Mouse (Mus musculus): Measurements from ENCODE around the gene Atf1. TPM values are rescaled to one million over a fixed set of nuclear protein-coding genes. Genes with fewer than 3 reads are reported as not detected.
"Not testable (repeated sequence)": the region's sequence is repeated elsewhere in the genome, so short reads cannot be mapped to it uniquely, and the experiment has no call there.

Gene Atf1
- polyA plus RNA-seq, 1 experiment, result not detected

DNA sequence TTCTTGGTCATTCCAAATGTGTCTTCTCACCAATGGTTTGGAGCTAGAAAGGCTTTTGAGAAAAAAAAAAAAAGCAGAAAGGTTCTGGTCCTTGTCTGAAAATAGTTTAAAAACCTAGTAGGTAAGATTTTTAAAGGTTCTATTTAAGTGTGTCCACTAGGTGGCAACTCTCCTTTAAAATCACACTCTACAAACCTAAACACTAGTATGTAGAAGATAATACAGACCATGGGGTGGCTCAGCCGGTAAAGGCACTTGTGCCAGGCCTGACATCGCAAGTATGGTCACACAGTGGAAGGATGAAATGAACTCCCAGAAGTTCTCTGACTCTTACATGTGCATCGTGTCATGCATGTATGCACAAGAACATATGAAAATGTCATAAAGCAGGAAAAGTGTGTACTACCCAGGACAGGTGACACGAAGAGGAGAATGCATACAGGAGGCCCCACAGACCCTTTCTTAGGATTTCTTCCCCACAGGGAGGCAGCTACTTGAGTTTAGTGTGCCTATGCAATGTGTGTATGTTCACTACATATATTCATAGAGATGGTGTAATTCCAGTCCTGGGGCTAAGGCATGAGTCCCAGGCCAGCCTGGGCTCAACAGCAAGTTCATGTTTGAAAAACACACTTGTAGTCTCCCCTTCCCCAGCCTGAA, 35.8 kb downstream of the Atf1 start:
- H3K4me3 ChIP-seq (ENCODE audit: insufficient read depth, low read depth, low read length), result no peak overlapping the region
- H3K4me1 ChIP-seq (ENCODE audit: control insufficient read depth, insufficient read depth, low read length), result no peaks in the 10 kb centered on the region
- 19% methylated on average over 4 of the region's 4 CpGs for WGBS
- H3K27ac ChIP-seq (ENCODE audit: insufficient read depth, low read depth, low read length), result no peak overlapping the region
- no peak for TF ChIP-seq CTCF (IDR thresholded peaks at IDR 0.05; ENCODE audit: insufficient read depth, low read depth, low read length)
- no peak for TF ChIP-seq POLR2A (IDR thresholded peaks at IDR 0.05; ENCODE audit: insufficient read depth, low read depth, low read length)

DNA sequence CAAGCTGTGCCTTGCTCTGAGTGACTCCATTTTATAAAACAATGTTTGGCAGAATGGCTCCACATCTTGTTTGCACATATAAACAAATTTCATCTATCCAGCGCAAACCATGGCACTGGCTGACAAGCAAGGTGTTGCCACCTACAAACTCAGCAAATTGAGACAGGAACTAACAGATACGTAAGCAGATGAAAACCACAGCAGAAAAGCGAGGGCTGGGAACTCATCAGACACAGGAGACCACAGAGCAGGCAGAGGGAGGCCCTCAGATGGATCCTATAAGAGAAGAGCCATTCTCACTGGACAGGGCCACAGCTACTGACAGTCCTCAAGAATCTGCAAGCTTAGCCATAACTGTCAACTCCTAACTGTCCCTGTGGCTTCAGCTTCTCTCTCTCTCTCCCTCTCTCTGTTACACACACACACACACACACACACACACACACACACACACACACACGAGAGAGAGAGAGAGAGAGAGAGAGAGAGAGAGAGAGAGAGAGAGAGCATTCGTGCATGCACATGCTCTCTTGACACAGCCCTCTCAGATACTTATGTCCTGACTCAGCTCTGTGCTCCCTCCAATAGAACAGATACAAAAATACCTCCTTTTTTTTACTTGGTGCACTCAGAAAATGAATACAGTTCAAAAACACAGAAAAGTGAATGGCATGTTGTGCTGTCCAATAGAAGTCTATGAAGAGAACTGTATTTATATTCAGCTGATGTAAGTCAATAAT, 38.1 kb downstream of the Atf1 start:
- Histone ChIP-seq H3K27ac (ENCODE audit: insufficient read depth, low read depth, low read length) (no peak overlapping the region), H3K4me1 (ENCODE audit: control insufficient read depth, insufficient read depth, low read length) (no peaks in the 10 kb centered on the region), H3K4me3 (ENCODE audit: insufficient read depth, low read depth, low read length) (no peak overlapping the region)
- WGBS, result 86% methylated on average over 4 of the region's 5 CpGs
- TF ChIP-seq POLR2A (IDR thresholded peaks at IDR 0.05; ENCODE audit: insufficient read depth, low read depth, low read length) (no peak), CTCF (IDR thresholded peaks at IDR 0.05; ENCODE audit: insufficient read depth, low read depth, low read length) (no peak)

DNA sequence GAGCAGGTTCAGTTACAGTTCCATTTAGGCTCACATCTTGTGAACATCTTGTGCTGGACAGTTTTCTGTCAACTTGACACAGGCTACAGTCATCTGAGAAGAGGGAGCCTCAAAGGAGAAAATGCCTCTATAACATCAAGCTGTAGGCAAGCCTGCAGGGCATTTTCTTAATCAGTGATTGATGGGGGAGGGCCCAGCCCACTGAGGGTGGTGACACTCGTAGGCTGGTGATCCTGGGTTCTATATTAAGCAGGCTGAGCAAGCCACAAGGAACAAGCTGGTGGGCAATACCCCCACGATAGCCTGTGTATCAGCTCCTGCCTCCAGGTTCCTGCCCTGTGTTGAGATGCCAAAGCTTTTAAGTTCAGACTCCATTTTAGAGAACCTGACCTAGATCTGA, 41.3 kb downstream of the Atf1 start:
- Histone ChIP-seq H3K27ac (ENCODE audit: insufficient read depth, low read depth, low read length) (no peak overlapping the region), H3K4me1 (ENCODE audit: control insufficient read depth, insufficient read depth, low read length) (no peaks in the 10 kb centered on the region), H3K4me3 (ENCODE audit: insufficient read depth, low read depth, low read length) (no peak overlapping the region)
- 75% methylated on average over 2 of the region's 2 CpGs for WGBS
- no peak for TF ChIP-seq CTCF (IDR thresholded peaks at IDR 0.05; ENCODE audit: insufficient read depth, low read depth, low read length)
- no peak for TF ChIP-seq POLR2A (IDR thresholded peaks at IDR 0.05; ENCODE audit: insufficient read depth, low read depth, low read length)

DNA sequence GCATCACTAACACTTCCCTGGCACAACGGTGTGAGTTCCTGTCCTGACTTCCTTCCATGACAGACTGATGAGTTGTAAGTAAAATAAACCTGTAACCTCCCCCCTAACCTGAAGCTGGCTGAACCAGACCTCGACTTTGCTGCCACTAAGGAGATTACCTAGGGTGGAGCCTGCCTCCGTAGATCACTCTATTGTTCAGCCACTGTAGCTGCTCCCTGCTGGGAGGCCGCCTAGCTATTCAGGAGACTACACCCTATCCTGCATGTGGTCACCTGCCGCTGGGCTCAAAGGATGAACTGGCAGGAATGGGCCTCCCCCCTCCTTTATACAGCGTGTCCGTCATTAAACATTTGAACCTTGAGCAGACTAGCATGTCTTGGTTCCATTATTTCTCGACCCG, 42.2 kb downstream of the Atf1 start:
- Histone ChIP-seq H3K4me3 (ENCODE audit: insufficient read depth, low read depth, low read length) (no peak overlapping the region), H3K4me1 (ENCODE audit: control insufficient read depth, insufficient read depth, low read length) (no peaks in the 10 kb centered on the region), H3K27ac (ENCODE audit: insufficient read depth, low read depth, low read length) (no peak overlapping the region)
- WGBS, result 34% methylated on average over 9 of the region's 9 CpGs
- no peak for TF ChIP-seq POLR2A (IDR thresholded peaks at IDR 0.05; ENCODE audit: insufficient read depth, low read depth, low read length)
- no peak for TF ChIP-seq CTCF (IDR thresholded peaks at IDR 0.05; ENCODE audit: insufficient read depth, low read depth, low read length)

DNA sequence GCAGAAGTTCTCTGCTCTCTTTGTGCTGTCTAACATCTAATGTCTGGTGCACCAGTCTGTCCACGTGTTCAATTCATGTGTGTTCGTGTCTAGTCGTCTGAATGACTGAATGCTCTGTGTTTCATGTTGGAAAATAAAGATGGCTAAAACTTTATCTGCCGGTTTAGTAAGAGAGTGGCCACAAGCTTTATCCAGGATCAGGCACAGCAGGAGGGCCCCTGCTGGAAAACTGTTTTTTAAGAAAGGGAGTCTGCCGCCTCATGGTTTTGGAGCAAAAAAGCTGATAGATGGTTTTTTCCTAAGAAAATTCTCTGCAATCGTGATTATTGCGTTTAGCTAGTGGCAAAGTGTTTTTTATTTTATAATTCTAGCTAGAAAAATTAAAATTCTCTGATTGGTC, 43.0 kb downstream of the Atf1 start:
- 50% methylated on average over 7 of the region's 7 CpGs for WGBS
- H3K4me3 ChIP-seq (ENCODE audit: insufficient read depth, low read depth, low read length); H3K4me1 ChIP-seq (ENCODE audit: control insufficient read depth, insufficient read depth, low read length); H3K27ac ChIP-seq (ENCODE audit: insufficient read depth, low read depth, low read length): not testable (repeated sequence)

DNA sequence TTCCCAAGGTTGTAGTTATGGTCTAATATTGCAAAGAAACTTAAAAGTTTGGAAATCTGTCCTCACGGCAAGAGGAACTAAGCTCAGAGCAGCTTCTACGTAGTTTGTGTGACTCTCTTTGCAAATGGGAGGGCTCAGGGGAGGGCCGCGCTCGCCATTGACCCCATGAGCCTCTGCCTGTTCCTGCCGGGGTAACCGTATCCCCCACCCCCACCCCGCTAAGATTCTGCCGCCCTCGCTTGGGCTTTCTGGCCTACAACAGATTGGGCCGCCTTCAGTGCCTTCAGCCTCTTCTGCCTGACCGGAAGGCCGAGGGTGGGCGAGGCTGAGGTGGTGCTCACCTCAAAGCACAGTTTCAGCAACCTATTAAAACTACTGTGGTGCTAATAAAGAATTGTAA, 43.8 kb downstream of the Atf1 start:
- no peak for TF ChIP-seq CTCF (IDR thresholded peaks at IDR 0.05; ENCODE audit: insufficient read depth, low read depth, low read length)
- no peak for TF ChIP-seq POLR2A (IDR thresholded peaks at IDR 0.05; ENCODE audit: insufficient read depth, low read depth, low read length)
- Histone ChIP-seq H3K4me3 (ENCODE audit: insufficient read depth, low read depth, low read length) (no peak overlapping the region), H3K4me1 (ENCODE audit: control insufficient read depth, insufficient read depth, low read length) (no peaks in the 10 kb centered on the region), H3K27ac (ENCODE audit: insufficient read depth, low read depth, low read length) (no peak overlapping the region)
- WGBS, result 78% methylated on average over 14 of the region's 14 CpGs

DNA sequence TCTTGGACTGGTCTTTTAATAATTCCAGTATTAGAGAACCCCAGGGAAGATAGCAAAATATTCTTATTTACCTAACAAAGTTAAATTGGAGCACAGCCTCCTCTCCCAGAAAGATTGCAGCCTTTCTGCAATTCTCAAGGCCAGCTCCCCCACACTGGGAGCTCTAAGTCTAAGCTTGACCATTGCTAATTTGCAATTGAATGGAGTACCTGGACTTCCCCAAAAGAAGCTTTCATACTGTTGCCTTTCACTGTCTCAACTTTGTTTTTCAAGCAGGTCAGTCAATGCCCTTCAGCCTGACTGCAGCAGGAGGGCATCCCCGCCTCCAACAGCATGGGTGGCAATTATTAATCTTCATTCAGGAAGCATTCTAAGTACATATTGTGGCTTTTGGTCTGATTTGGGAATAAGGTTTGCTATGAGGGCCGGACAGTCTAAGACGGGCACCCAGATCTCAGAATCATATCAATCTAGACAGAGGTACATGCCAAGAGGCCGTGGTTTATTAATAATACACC, 46.2 kb downstream of the Atf1 start:
- H3K4me3 ChIP-seq (ENCODE audit: insufficient read depth, low read depth, low read length); H3K4me1 ChIP-seq (ENCODE audit: control insufficient read depth, insufficient read depth, low read length); H3K27ac ChIP-seq (ENCODE audit: insufficient read depth, low read depth, low read length): not testable (repeated sequence)
- 89% methylated on average over 4 of the region's 4 CpGs for WGBS

DNA sequence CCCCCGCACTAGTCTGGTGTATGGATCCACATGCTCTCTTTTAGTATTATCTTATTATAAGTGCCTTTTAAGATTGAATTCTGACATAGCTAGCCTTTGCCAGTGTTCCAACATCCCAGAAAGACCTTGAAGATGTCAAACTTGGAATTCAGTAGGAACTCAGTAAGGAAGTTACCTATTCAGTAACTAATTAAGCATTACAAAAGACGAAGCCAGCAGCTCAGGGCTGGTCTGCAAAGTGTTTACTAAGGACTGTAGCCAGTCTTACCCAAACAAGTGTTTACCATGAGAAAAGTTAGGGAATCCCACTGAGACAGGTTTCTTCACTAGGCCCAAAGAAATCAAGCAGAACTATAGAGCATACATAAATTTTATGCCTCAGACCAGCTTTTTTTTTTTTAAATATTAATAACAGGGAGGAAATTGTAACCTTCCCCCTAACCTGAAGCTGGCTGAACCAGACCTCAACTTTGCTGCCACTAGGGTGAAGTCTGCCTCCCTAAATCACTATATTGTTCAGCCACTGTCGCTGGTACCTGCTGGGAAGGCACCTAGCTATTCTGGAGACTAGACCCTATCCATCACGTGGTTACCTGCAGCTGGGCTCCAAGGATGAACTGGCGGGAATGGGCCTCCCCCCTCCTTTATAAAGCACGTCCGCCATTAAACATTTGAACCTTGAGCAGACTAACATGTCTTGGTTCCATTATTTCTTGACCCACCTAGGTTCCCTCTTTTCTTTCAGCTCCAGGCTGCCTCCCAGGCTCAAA, 47.4 kb downstream of the Atf1 start:
- Histone ChIP-seq H3K4me1 (ENCODE audit: control insufficient read depth, insufficient read depth, low read length) (no peaks in the 10 kb centered on the region), H3K4me3 (ENCODE audit: insufficient read depth, low read depth, low read length) (no peak overlapping the region), H3K27ac (ENCODE audit: insufficient read depth, low read depth, low read length) (no peak overlapping the region)
- no peak for TF ChIP-seq POLR2A (IDR thresholded peaks at IDR 0.05; ENCODE audit: insufficient read depth, low read depth, low read length)
- no peak for TF ChIP-seq CTCF (IDR thresholded peaks at IDR 0.05; ENCODE audit: insufficient read depth, low read depth, low read length)
- 93% methylated on average over 7 of the region's 7 CpGs for WGBS

DNA sequence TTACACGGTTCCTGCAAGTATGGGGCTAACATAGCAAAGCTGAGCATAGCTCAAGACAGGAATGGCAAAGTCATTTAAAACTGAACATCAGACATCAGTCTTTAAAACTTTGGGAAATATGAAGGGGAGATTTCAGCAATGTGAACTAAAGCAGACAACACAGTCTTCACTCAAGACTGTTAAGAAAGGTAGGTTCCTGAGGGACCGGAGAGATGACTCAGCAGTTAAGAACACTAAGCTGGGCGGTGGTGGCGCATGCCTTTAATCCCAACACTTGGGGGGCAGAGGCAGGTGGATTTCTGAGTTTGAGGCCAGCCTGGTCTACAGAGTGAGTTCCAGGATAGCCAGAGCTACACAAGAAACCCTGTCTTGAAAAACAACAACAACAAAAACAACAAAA, 48.8 kb downstream of the Atf1 start:
- Histone ChIP-seq H3K4me1 (ENCODE audit: control insufficient read depth, insufficient read depth, low read length) (no peaks in the 10 kb centered on the region), H3K4me3 (ENCODE audit: insufficient read depth, low read depth, low read length) (no peak overlapping the region), H3K27ac (ENCODE audit: insufficient read depth, low read depth, low read length) (no peak overlapping the region)
- no peak for TF ChIP-seq CTCF (IDR thresholded peaks at IDR 0.05; ENCODE audit: insufficient read depth, low read depth, low read length)
- WGBS, result 93% methylated on average over 4 of the region's 4 CpGs

All from olfactory bulb, adult 2 months (tissue).